Comparison of ENCODE assay signal across 10 mouse cellular contexts in genomic region chr3:106789930-106790329, GRCm38 (mm10). TPM values are rescaled to one million over a fixed set of nuclear protein-coding genes. Genes with fewer than 3 reads are reported as not detected.
DNase-seq lines count a peak whose midpoint lies in the region; ATAC-seq and TF ChIP-seq lines count a peak whose summit lies in the region.
"Had no signal": no experiment of that assay in that cellular context is flagged by ENCODE, and none has a peak within 500 bp of the region (broad histone marks: within the 10 kb centered on the region; RNA-seq: fewer than 3 reads in every experiment).

TSS of gene Cd53 (minus strand) at chr3:106790149.

- whole genome bisulfite sequencing in liver, postnatal 0 days (ENCODE audit: insufficient replicate concordance), result 27% methylated on average over 2 of the region's 2 CpGs
- WGBS in hindbrain, embryonic 11.5 days, result 73% methylated on average over 2 of the region's 2 CpGs

- TF ChIP-seq CTCF in left cerebral cortex, adult 2 months (IDR thresholded peaks at IDR 0.05), result no peak
- TF ChIP-seq CTCF in liver, postnatal 0 days (IDR thresholded peaks at IDR 0.05; ENCODE audit: low read depth), result no peak

- H3K27ac ChIP-seq in left cerebral cortex, adult 2 months, result 0 out of 2 replicates have a peak within 1 kb of the TSS, but pooled peaks have one; percentile 10
- peak within 1 kb of the TSS; percentile 81 for H3K27ac ChIP-seq in liver, postnatal 0 days (ENCODE audit: low read depth)
- H3K27ac ChIP-seq in hindbrain, embryonic 11.5 days (ENCODE audit: low read depth, low read length), result no peak within 1 kb of the TSS
- H3K27ac ChIP-seq: hindbrain, embryonic 15.5 days had no signal

- H3K9ac ChIP-seq in liver, postnatal 0 days (replicated peaks), result peak within 1 kb of the TSS; percentile 21
- no peak within 1 kb of the TSS for H3K9ac ChIP-seq in hindbrain, embryonic 11.5 days (ENCODE audit: low read depth, low read length)
- H3K9ac ChIP-seq: hindbrain, embryonic 15.5 days had no signal

- peak; percentile 81 for ATAC-seq in common myeloid progenitor, adult 5-6 weeks (replicated peaks; ENCODE audit: low read depth, poor library complexity, severe bottlenecking)
- ATAC-seq in liver, postnatal 0 days, result peak; percentile 65
- ATAC-seq in hindbrain, embryonic 11.5 days (ENCODE audit: low FRiP score), result no peak

- H3K4me3 ChIP-seq in left cerebral cortex, adult 2 months, result no peak within 1 kb of the TSS; the same call in 1 of the 2 replicates
- H3K4me3 ChIP-seq in liver, postnatal 0 days (ENCODE audit: low read depth, low read length), result peak within 1 kb of the TSS; percentile 41
- H3K4me3 ChIP-seq in hindbrain, embryonic 11.5 days (ENCODE audit: low read depth, low read length), result no peak within 1 kb of the TSS
- H3K4me3 ChIP-seq: hindbrain, embryonic 15.5 days had no signal

- no peaks in the 10 kb centered on the region for H3K36me3 ChIP-seq in liver, postnatal 0 days (replicated peaks; ENCODE audit: insufficient read depth, low read length)
- peaks cover 2% of the 10 kb centered on the region; the same call in 1 of the 2 replicates for H3K36me3 ChIP-seq in splenic B cell, adult 2 months (ENCODE audit: control insufficient read depth, insufficient read depth, low read length, poor library complexity, severe bottlenecking)
- no peaks in the 10 kb centered on the region for H3K36me3 ChIP-seq in hindbrain, embryonic 11.5 days (ENCODE audit: control insufficient read depth, insufficient read depth, low read length)
- H3K36me3 ChIP-seq: hindbrain, embryonic 15.5 days had no signal

- intact Hi-C loops in left cerebral cortex, adult 2 months (cut with DNase I), result no loop called here

- H3K27me3 ChIP-seq in liver, postnatal 0 days (ENCODE audit: insufficient read depth, low read length), result no peaks in the 10 kb centered on the region
- H3K27me3 ChIP-seq in splenic B cell, adult 2 months (ENCODE audit: control insufficient read depth, insufficient read depth, low read length, poor library complexity, severe bottlenecking), result no peaks in the 10 kb centered on the region
- H3K27me3 ChIP-seq in hindbrain, embryonic 11.5 days (ENCODE audit: control insufficient read depth, insufficient read depth, low read length), result no peaks in the 10 kb centered on the region
- H3K27me3 ChIP-seq: hindbrain, embryonic 15.5 days had no signal

- H3K9me3 ChIP-seq in liver, postnatal 0 days (ENCODE audit: low read length), result no peaks in the 10 kb centered on the region
- H3K9me3 ChIP-seq in hindbrain, embryonic 11.5 days (ENCODE audit: control insufficient read depth, low read length), result no peaks in the 10 kb centered on the region
- H3K9me3 ChIP-seq: hindbrain, embryonic 15.5 days had no signal

- no peak for TF ChIP-seq EP300 in liver, postnatal 0 days (IDR thresholded peaks at IDR 0.05; ENCODE audit: low read depth)

- DNase-seq in left cerebral cortex, adult 2 months (ENCODE audit: extremely low spot score in 1 of 2, low spot score in 2 of 2), result no peak
- no peak for DNase-seq in left cerebral cortex, adult 18-20 months (ENCODE audit: low spot score in 2 of 2)
- no peak for DNase-seq in liver, postnatal 0 days
- peak; percentile 91 for DNase-seq in splenic B cell, adult 2 months (ENCODE audit: low read depth, low spot score)
- DNase-seq in ovary, postnatal 36 days (ENCODE audit: low spot score), result no peak
- no peak for DNase-seq in cerebellum, adult 18-20 months
- no peak for DNase-seq in hindbrain, embryonic 11.5 days (ENCODE audit: low spot score)
- DNase-seq: adrenal gland, postnatal 25 days had no signal

- peak within 1 kb of the TSS; percentile 38 for H3K4me2 ChIP-seq in liver, postnatal 0 days (ENCODE audit: low read depth, low read length)
- no peak within 1 kb of the TSS for H3K4me2 ChIP-seq in hindbrain, embryonic 11.5 days (replicated peaks; ENCODE audit: low read depth, low read length)
- H3K4me2 ChIP-seq: hindbrain, embryonic 15.5 days had no signal

- H3K4me1 ChIP-seq in liver, postnatal 0 days (ENCODE audit: insufficient read depth), result no peaks in the 10 kb centered on the region
- H3K4me1 ChIP-seq in hindbrain, embryonic 11.5 days (replicated peaks; ENCODE audit: control insufficient read depth, insufficient read depth, low read length), result no peaks in the 10 kb centered on the region
- H3K4me1 ChIP-seq: hindbrain, embryonic 15.5 days had no signal

RNA-seq across cellular contexts. Expression of gene Cd53, which starts in this region (rescaled TPM):
- 1 to 10 TPM; 8.6 to 9.0 TPM for total RNA-seq in left cerebral cortex, adult 2 months (2021)
- total RNA-seq in left cerebral cortex, adult 18-20 months (2021), result 1 to 10 TPM; 7.7 to 9.4 TPM
- 158 and 179 TPM in 2 replicates for total RNA-seq in common myeloid progenitor, adult 5-6 weeks (2017)
- polyA plus RNA-seq in liver, postnatal 0 days (2015; fragmentation: Nextera tagmentation; extraction: Ambion mirVana), result 43.1 and 45.4 TPM in 2 replicates
- polyA plus RNA-seq in hindbrain, embryonic 11.5 days (2014; fragmentation: Nextera tagmentation; extraction: Ambion mirVana), result 4.3 and 4.5 TPM in 2 replicates

Comparison
In these comparisons a context has a peak if more than half of its experiments do, and no peak if none do; other contexts are left out.
1. RNA of gene Cd53 (total RNA-seq): 158 to 179 TPM in common myeloid progenitor, adult 5-6 weeks; 7.7 to 9.4 TPM in left cerebral cortex, adult 18-20 months and 8.6 to 9.0 TPM in left cerebral cortex, adult 2 months; every median in the first group is over 10 times any median in the second.